In the genomic region with DNA sequence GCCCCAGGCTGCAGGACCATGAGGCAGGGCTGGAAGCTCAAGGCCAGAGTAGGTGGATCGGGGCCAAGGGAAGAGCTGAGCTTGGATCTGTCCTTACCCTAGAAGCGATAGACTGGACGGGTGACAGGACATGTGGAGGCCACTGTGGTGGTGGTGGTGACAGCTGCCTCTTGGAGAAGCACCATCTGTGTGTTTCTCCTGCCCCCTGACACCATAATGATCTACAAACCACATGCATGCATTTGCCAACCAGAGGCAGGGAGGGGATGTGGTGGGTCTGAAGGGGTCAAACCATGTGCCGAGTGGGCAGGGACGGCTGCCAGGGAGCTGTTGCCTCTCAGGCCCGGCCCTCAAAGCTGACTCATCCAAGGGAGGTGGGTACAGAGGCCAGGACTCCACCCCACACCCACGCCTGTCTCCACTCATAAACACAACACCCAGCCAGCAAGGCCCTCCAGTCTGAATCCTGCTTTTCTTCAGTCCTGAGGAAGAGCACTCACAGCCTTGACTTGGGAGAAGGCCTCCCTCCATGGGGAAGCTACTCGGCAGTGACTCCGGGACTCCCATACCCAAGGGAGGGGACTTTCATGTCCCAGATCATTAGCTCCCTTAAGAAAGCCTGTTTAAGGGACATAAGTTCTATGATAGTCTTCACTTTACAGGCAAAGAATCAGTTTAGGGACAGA, we compare ENCODE assay signal across 8 mouse cellular contexts. TPM values are rescaled to one million over a fixed set of nuclear protein-coding genes. Genes with fewer than 3 reads are reported as not detected.
DNase-seq lines count a peak whose midpoint lies in the region; ATAC-seq and TF ChIP-seq lines count a peak whose summit lies in the region.

No protein-coding gene starts in this region.

- peaks cover 14% of the 10 kb centered on the region for H3K27me3 ChIP-seq in neural tube, embryonic 15.5 days (replicated peaks)
- H3K27me3 ChIP-seq in thymus, adult 2 months (ENCODE audit: control insufficient read depth, insufficient read depth, low read length) = no peaks in the 10 kb centered on the region; the same call in 1 of the 2 replicates

- H3K4me3 ChIP-seq in neural tube, embryonic 15.5 days (replicated peaks) = no peak overlapping the region
- no peak overlapping the region for H3K4me3 ChIP-seq in thymus, adult 2 months (ENCODE audit: control insufficient read depth, insufficient read depth, low read length)

- no peak for TF ChIP-seq CTCF in thymus, adult 2 months (IDR thresholded peaks at IDR 0.05; ENCODE audit: borderline replicate concordance, control insufficient read depth, extremely low read depth, insufficient read depth, low read length, poor library complexity)

- no peaks in the 10 kb centered on the region for H3K36me3 ChIP-seq in neural tube, embryonic 15.5 days
- H3K36me3 ChIP-seq in thymus, adult 2 months (ENCODE audit: control insufficient read depth, insufficient read depth, low read length) = no peaks in the 10 kb centered on the region

- DNase-seq in 3134 (ENCODE audit: extremely low read depth, insufficient read length, low spot score) (peak; percentile 87), MN1 (ENCODE audit: low spot score) (peak; percentile 63)
- DNase-seq in heart, postnatal 36 days = peak; percentile 75 to 81
- peak; percentile 82 for DNase-seq in lung, postnatal 14 days
- DNase-seq in urinary bladder, postnatal 4 days (ENCODE audit: low spot score in 2 of 2) = peak; percentile 73 to 81
- DNase-seq in thymus, adult 2 months = no peak

- 75% methylated on average over 9 of the region's 9 CpGs for WGBS in neural tube, embryonic 15.5 days
- WGBS in thymus, adult 2 months = 54% methylated on average over 9 of the region's 9 CpGs

- H3K9me3 ChIP-seq in neural tube, embryonic 15.5 days (replicated peaks) = no peaks in the 10 kb centered on the region

- H3K27ac ChIP-seq in neural tube, embryonic 15.5 days (replicated peaks) = no peak overlapping the region
- H3K27ac ChIP-seq in thymus, adult 2 months (ENCODE audit: control insufficient read depth, insufficient read depth, low read length) = no peak overlapping the region

- no peak overlapping the region for H3K4me2 ChIP-seq in neural tube, embryonic 15.5 days

- peak; percentile 90 for ATAC-seq in common myeloid progenitor, adult 5-6 weeks (replicated peaks; ENCODE audit: low read depth, poor library complexity, severe bottlenecking)
- ATAC-seq in neural tube, embryonic 15.5 days (ENCODE audit: low FRiP score) = no peak

- H3K4me1 ChIP-seq in neural tube, embryonic 15.5 days = peaks cover 19% of the 10 kb centered on the region
- peaks cover 13% of the 10 kb centered on the region for H3K4me1 ChIP-seq in thymus, adult 2 months (replicated peaks; ENCODE audit: control insufficient read depth, insufficient read depth, low read length)

- intact Hi-C loops in heart, postnatal 36 days (cut with DNase I) = no loop called here

- TF ChIP-seq POLR2A in thymus, adult 2 months (IDR thresholded peaks at IDR 0.05; ENCODE audit: control insufficient read depth, extremely low read depth, insufficient read depth, low read length, poor library complexity) = no peak

- no peak overlapping the region for H3K9ac ChIP-seq in neural tube, embryonic 15.5 days (replicated peaks)

RNA-seq across cellular contexts. Expression of gene Ptpn3, which starts 6.5 kb away (rescaled TPM):
- total RNA-seq in common myeloid progenitor, adult 5-6 weeks (2017) = 3.2 and 10.5 TPM in 2 replicates
- 10 to 100 TPM; 38.6 to 47.2 TPM for total RNA-seq in heart, postnatal 36 days (2021)
- polyA plus RNA-seq in neural tube, embryonic 15.5 days (2015; fragmentation: Nextera tagmentation; extraction: Ambion mirVana) = 3.9 and 5.0 TPM in 2 replicates
- 2.7 and 3.3 TPM in 2 replicates for polyA plus RNA-seq in thymus, adult 2 months (2012; rRNA removed)
